Mouse (Mus musculus): ENCODE data around the gene Myo5c.

DNA sequence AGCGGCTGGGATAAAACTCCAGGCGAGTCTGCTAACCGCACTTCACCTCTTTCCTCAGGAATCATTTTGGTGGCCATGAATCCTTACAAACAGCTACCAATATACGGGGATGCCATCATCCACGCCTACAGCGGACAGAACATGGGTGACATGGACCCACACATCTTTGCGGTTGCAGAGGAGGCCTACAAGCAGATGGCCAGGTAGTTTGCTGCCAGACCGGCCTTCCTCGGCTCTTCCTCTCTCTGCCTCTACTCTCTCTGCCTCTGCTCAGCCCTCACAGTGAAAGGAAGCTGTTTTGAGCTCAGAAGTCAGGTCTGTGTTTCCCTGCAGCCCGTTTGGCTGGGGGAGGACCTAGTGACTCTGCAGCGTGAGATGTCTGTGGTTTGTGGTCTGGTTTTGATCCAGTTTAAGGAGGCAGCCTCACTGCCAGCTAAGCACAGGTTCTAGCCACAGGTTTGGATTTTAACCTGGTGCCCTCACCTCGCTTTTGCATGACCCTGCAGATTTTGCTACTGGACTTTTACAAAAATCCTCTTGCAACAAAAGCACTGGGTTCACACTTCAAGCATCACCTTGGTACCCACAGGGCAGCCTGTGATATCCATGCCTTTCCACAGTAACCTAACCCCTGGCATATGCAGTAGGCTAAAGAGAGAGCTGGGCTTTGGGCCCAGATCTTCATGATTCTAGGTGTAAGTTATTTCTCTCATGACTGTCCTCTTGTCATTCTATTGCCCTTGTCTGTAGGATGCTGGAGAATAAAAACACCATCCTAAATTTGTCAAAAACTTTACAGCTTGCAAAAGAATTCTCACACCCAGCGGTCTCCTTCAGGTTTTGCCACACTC, 14.5 kb downstream of the Myo5c start:
- TF ChIP-seq CTCF (IDR thresholded peaks at IDR 0.05; ENCODE audit: extremely low read depth, insufficient read depth, low read length) (no peak), POLR2A (IDR thresholded peaks at IDR 0.05; ENCODE audit: extremely low read depth, insufficient read depth, low read length) (no peak)

Measured in cortical plate, adult 2 months (tissue).